Mouse (Mus musculus) monocyte, adult 2 months (primary cell): ENCODE data around the gene Gm20388.

Experiments used
- DNase-seq, 2 experiments: peaks; one replicate each; pipeline ENCODE4 v3.0.0; 2022; ENCODE audit warnings: low spot score in 2 of 2, low read depth in 1 of 2

Gene Gm20388

GRCm38 (mm10) chr8:120685097-120685496 is 774.5 kb downstream of the Gm20388 start:
- peak in 1 of 2 experiments; percentile 53 for DNase-seq

- DNase-seq, result no peak
Measured at GRCm38 (mm10) chr8:120685591-120685990, 775.0 kb downstream of the Gm20388 start.

GRCm38 (mm10) chr8:120686051-120686450 is 775.4 kb downstream of the Gm20388 start:
- DNase-seq, result peak; percentile 83 to 87

GRCm38 (mm10) chr8:120686576-120686975 is 775.9 kb downstream of the Gm20388 start:
- DNase-seq, result no peak

GRCm38 (mm10) chr8:120687786-120688185 is 777.1 kb downstream of the Gm20388 start:
- DNase-seq, result no peak

GRCm38 (mm10) chr8:120688511-120688910 is 777.9 kb downstream of the Gm20388 start:
- no peak for DNase-seq

- no peak for DNase-seq
Measured at GRCm38 (mm10) chr8:120692934-120693333, 782.3 kb downstream of the Gm20388 start.

GRCm38 (mm10) chr8:120693861-120694493 is 783.3 kb downstream of the Gm20388 start:
- DNase-seq, result no peak

- DNase-seq, result no peak
Measured at GRCm38 (mm10) chr8:120696401-120697153, 785.9 kb downstream of the Gm20388 start.

GRCm38 (mm10) chr8:120697154-120697978 is 786.7 kb downstream of the Gm20388 start:
- peak in 1 of 2 experiments; percentile 42 for DNase-seq

GRCm38 (mm10) chr8:120697979-120698272 is 787.3 kb downstream of the Gm20388 start:
- no peak for DNase-seq

GRCm38 (mm10) chr8:120698426-120698825 is 787.8 kb downstream of the Gm20388 start:
- DNase-seq, result no peak

- no peak for DNase-seq
Measured at GRCm38 (mm10) chr8:120699079-120699478, 788.4 kb downstream of the Gm20388 start.

GRCm38 (mm10) chr8:120699565-120699964 is 788.9 kb downstream of the Gm20388 start:
- no peak for DNase-seq

- DNase-seq, result no peak
Measured at GRCm38 (mm10) chr8:120700053-120700452, 789.4 kb downstream of the Gm20388 start.

GRCm38 (mm10) chr8:120701758-120702465 is 791.3 kb downstream of the Gm20388 start:
- DNase-seq, result peak in 1 of 2 experiments; percentile 51

- no peak for DNase-seq
Measured at GRCm38 (mm10) chr8:120704203-120704602, 793.6 kb downstream of the Gm20388 start.

GRCm38 (mm10) chr8:120705163-120705562 is 794.5 kb downstream of the Gm20388 start:
- DNase-seq, result no peak

GRCm38 (mm10) chr8:120706193-120706592 is 795.6 kb downstream of the Gm20388 start:
- DNase-seq, result no peak

- DNase-seq, result no peak
Measured at GRCm38 (mm10) chr8:120709176-120709575, 798.5 kb downstream of the Gm20388 start.

- no peak for DNase-seq
Measured at GRCm38 (mm10) chr8:120715200-120715599, 804.6 kb downstream of the Gm20388 start.
